Mouse (Mus musculus): ENCODE measurements at regions not wholly inside any gene's neighbourhood (a gene's known extent, or its start where the extent isn't known, plus 50 kb on each side); places are given as distances from the start of the nearest gene placed in this dataset.

GRCm38 (mm10) chr6:15501063-15501462 lies 219.4 kb upstream of the Mdfic start:
- TF ChIP-seq CTCF (IDR thresholded peaks at IDR 0.05; ENCODE audit: low read depth) (no peak), EP300 (IDR thresholded peaks at IDR 0.05; ENCODE audit: low read depth) (no peak)

Data from liver, embryonic 14.5 days (tissue).